Mouse (Mus musculus) adrenal gland, postnatal 4 days (tissue): ENCODE measurements around the gene Pmm1. TPM values are rescaled to one million over a fixed set of nuclear protein-coding genes. Genes with fewer than 3 reads are reported as not detected.

ENCODE experiments used
- DNase-seq, 2 experiments: peaks; one replicate each; pipeline ENCODE4 v3.0.0; 2021 to 2022; ENCODE audit warnings: low spot score in 2 of 2, mixed read lengths in 2 of 2
- total RNA-seq, 2 experiments: library from RNA; stranded (reverse); gene quantifications; 2 replicates each; pipeline ENCODE4 v1.2.3; 2021

Pmm1 gene
- total RNA-seq, 2 experiments from 2014 or later, result 94.6 to 101 TPM

DNA sequence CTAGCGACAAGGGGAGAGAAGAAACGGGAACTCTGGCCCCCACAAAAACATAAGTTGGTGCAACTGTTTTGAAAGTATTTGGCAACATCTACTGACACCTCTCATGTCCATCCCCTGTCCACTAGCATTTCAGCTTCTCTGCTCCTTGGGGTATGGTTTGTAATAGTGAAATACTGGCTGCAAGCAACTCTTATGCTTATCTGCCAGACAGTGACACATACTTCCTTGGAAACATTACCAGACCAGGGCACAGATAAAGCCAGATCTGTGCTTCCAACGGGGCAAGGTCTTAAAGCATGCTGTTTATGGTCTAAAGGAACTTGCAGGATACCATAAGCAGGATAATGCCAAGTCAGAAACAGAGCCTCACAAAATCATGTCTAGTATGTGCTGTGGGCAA, 1.8 kb downstream of the Pmm1 start:
- no peak for DNase-seq

DNA sequence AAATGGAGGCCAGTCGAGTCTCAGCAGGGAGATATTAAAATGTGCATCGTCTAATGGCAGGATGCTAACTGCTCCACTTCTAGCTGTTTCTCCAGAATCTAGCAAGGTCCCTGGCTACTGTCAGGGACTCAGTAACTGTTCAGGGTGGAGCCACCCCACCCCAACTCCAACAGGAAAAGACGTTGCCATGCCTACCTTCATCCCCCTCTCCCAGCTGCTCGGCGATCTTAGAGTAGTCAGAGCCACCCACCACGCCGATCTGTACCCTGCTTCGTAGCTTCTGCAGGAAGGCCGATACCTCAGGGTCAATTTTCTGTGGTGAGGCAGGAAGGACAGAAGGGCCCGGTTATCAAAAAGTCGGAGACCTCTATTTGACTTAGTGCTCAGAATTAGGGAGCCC, 3.1 kb downstream of the Pmm1 start:
- no peak for DNase-seq

DNA sequence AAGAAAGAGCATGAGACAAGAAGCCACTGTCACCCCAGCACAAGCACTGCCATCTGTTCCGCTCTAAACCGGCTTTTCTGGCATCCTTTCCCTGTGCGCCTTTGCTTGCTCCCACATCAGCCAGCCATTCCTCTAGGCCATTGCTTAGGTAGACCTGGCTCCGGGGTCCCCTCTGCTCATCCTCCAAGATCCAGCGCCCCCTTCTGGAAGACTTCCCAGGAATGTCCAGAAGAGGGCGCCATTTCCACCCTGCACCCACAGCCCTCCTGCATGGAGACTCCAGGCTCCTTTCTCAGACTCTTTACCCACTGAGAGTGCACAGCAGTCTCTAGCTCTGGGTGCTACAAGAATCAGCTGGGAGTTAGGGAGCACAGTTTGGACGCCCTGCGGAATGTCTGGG, 4.3 kb downstream of the Pmm1 start:
- DNase-seq, result no peak

GRCm38 (mm10) chr15:81955414-81955813, 5.3 kb downstream of the Pmm1 start:
- DNase-seq, result no peak

DNA sequence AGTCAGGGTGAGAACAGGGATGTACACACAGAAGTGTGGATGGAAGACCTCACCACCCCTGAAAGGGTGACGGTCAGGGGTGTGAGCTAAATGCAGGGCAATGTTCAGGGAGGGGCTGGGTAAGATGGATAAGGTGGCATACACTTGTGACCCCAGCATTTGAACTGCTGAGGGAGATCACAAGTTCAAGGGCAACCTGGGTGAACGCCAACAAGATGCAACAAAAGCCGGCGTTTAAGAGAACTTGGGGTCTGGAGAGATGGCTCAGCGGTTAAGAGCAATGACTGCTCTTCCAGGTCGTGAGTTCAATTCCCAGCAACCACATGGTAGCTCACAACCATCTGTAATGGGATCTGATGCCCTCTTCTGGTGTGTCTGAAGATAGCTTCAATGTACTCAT, 6.0 kb downstream of the Pmm1 start:
- no peak for DNase-seq

GRCm38 (mm10) chr15:81954151-81954583, 6.6 kb downstream of the Pmm1 start:
- no peak for DNase-seq

- DNase-seq, result no peak
These were observed 8.4 kb downstream of the Pmm1 start for GRCm38 (mm10) chr15:81952310-81952709.

GRCm38 (mm10) chr15:81951159-81951558, 9.6 kb downstream of the Pmm1 start:
- no peak for DNase-seq

GRCm38 (mm10) chr15:81950716-81951115, 10.0 kb downstream of the Pmm1 start:
- DNase-seq, result no peak

GRCm38 (mm10) chr15:81949476-81950131, 11.1 kb downstream of the Pmm1 start:
- no peak for DNase-seq

- no peak for DNase-seq
These were observed 11.7 kb downstream of the Pmm1 start for GRCm38 (mm10) chr15:81949076-81949475.

DNA sequence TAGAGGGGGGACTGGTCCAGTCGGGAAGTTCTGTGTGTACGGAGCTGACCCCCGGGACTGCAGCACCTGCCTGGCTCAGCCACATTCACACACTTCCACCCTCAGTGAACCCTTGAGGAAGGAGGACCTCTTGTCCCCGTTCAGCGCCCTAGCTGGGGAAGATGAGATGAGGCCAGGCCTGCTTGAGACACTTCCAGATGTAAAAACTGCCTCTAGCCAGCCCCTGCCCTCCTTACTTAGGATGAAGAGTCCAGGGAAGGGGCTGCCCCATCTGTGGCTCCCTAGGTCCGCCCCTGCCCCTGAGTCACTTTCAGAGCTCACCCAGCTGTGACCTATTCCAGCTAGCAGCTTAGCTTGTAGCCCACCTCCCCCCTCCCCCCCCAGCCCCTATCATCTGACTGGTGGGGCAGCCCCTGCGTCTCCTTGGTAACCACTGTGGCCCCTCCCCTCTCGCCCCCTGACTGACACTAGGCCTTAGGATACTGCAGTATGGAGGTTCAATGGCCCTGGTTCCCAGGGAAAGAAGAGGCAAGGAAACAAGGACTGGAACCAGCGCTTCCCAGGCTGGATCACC, 17.5 kb downstream of the Pmm1 start:
- DNase-seq, result no peak

DNA sequence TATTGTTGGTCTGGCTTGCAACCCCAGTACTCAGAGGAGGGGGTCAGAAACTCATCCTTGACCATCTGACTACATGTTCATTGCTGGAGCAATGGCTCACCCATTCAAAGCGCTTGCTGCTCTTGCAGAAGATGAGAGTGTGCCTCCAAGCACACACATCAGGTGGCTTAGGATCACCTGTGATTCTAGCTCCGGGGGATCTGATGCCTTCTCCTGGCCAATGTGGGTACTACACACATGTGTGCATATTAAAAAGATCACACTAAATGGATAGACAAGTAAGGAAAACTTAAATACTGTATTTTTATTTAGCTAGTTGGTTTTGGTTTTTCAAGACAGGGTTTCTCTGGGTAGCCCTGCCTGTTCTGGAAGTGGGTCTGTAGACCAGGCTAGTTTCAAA, 19.7 kb downstream of the Pmm1 start:
- DNase-seq, result no peak

- DNase-seq, result no peak
These were observed 20.5 kb downstream of the Pmm1 start for GRCm38 (mm10) chr15:81940219-81940618.

- no peak for DNase-seq
These were observed 21.0 kb downstream of the Pmm1 start for GRCm38 (mm10) chr15:81939774-81940173.

DNA sequence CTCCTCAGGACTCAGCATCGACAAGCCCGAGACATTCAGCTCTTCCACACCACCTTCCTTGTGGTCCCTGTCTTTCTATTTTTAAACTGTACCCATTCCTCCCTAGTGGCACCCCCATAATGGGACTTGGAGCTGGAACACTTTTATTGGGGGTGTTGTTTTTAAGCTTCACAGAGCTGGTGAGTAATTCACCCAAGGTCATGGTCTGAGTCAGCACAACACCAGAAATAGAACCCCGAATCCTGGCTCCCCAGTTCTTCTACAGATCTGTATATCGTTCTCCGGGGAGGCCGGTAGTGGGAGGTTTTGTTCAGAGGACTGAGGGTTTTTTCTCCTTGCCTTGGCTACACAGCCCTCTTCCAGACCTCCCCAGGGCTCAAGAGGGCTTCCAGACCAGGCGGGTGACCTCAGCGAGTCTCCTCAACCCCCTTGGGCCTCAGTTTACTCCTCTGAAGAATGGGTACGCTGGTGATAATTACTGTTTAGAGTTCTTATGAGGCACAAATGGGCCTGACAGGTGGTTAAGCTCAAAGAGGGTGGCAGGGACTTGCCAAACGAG, 21.5 kb downstream of the Pmm1 start:
- DNase-seq, result no peak

DNA sequence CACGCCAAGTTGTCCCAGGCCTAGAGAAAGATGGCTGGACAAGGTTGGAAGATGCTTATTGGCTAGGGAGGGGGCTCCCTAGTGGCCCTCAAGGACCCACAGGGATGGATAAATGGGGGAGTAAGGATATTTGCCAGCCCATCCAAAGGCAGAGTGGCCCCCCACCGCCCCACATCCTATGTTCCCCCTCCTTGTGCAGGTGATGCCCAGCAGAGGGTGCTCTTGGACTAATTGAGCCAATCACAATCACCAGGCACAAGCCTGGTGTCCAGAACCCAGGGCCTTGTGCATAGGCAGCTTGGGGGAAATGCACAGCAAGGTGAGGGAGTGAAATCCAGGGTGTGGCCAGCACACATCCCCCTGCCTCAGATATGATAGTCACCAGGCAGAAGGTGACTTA, 22.5 kb downstream of the Pmm1 start:
- DNase-seq, result no peak

GRCm38 (mm10) chr15:81937098-81937972, 23.4 kb downstream of the Pmm1 start:
- no peak for DNase-seq

DNA sequence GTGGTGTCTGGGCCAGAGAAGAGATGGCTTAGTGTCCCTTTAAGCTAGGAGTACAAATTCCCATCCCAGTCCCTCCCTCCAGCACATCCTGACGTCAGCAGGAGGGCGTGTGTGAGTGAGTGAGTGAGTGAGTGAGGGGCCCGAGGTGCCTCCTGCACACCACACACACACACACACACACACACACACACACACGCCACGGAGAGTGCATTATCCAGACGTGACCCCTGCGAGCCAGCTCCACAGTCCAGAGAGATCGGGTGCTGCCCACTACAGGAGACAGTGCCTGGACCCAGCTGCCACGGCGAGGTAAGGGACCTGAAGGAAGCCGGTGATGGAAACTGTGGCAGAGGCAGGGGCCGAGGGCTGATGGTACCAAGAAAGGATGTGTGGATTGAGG, 24.1 kb downstream of the Pmm1 start, which contains the start of gene Csdc2:
Gene Csdc2, plus strand, starts transcription at position 81 of the 400 bp plus-strand sequence.
- DNase-seq, result no peak

DNA sequence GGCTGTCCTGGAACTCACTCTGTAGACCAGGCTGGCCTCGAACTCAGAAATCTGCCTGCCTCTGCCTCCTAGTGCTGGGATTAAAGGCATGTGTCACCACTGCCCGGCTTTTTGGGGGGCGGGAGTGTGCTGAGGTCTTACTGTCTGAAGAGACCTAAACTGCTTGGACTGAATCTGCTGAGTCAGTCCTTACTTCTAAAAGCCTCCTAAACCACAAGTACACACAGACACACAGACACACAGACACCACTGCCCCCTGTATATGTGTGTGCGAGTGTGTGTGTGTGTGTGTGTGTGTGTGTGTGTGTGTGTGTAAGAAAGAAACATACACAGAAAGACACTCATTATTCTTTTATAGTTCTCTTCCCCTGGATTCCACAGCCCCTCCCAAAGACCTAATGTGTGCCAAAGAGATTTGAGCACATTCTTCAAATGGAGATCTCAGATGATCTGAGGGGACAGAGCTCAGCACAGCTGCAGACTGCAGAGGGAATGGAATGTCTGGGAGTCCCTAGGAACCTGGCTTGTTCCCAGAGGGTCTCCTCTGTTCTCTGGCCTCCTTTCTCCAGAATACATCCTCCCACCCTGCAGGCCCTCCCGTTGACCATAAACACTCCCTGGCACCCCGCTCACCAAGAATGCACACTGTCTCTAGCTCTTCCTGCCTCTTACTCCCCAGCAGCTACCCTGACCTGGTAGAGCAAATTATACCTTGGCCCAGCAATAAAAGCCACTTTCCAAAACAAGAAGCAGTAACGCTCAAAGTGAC, 24.7 kb downstream of the Pmm1 start:
- DNase-seq, result no peak

DNA sequence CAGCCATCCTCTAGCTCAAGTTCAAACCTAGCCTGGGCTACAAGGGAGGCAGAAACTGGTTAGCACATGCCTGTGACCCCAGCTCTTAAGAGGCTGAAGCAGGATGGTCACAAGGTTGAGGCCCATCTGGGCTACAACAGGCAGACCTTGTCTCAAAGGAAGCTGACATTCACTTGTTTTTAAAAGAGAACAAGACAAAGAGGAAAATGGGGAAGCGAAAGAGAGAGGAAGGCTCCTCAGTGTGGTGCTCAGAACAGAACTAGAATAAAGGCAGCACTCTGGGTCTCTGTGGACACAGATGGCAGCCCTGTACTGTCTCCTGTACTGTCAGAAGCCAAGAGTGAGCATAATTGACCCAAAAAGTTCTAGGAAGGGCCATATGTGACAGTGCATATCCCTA, 26.7 kb downstream of the Pmm1 start:
- no peak for DNase-seq
